Mouse (Mus musculus): Measurements from ENCODE around the gene Pfn3. TPM values are rescaled to one million over a fixed set of nuclear protein-coding genes. Genes with fewer than 3 reads are reported as not detected.

The Pfn3 gene
- total and polyA plus RNA-seq, 2 experiments from 2014 or later: 0.52 to 0.68 TPM

DNA sequence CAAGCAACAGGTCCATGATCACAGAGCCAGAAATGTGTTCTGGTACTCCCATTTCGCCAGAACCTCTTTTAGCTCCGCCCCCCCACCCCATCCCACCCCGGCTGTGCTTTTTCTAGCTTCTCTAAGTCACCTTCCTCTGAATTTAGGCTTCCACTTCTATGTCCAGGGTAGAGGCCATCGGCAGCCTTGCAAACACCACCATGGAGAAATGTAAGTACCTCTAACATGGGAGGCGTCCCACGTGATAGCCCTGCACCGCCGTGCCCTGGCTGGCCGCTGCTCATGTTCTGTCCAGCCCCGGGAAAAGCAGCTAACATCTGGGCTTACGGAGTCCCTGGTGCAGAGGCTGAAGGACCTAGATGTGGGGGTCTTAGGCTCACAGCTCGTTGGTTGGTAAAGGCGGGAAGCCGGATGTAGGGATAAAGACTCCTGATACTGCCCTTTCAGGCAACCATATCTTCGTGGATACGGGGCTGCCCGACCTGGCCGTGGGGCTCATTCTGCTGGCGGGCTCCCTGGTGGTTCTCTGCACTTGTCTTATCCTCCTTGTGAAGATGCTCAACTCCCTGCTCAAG, 6.4 kb downstream of the Pfn3 start:
- 88% methylated on average over 19 of the region's 19 CpGs for WGBS
- Histone ChIP-seq H3K4me3 (ENCODE audit: low read length) (no peak overlapping the region), H3K36me3 (ENCODE audit: insufficient read depth, low read length) (no peaks in the 10 kb centered on the region), H3K9ac (replicated peaks; ENCODE audit: low read length) (no peak overlapping the region), H3K27ac (no peak overlapping the region), H3K27me3 (ENCODE audit: insufficient read depth, low read length) (no peaks in the 10 kb centered on the region), H3K9me3 (ENCODE audit: low read length) (no peaks in the 10 kb centered on the region), H3K4me1 (ENCODE audit: insufficient read depth, low read length) (peaks cover 5% of the 10 kb centered on the region; the same call in 1 of the 2 replicates), H3K4me2 (ENCODE audit: low read depth, low read length) (no peak overlapping the region)
- DNase-seq (ENCODE audit: low spot score): no peak
- no peak for TF ChIP-seq CTCF (IDR thresholded peaks at IDR 0.05; ENCODE audit: low read depth)
- ATAC-seq: no peak

DNA sequence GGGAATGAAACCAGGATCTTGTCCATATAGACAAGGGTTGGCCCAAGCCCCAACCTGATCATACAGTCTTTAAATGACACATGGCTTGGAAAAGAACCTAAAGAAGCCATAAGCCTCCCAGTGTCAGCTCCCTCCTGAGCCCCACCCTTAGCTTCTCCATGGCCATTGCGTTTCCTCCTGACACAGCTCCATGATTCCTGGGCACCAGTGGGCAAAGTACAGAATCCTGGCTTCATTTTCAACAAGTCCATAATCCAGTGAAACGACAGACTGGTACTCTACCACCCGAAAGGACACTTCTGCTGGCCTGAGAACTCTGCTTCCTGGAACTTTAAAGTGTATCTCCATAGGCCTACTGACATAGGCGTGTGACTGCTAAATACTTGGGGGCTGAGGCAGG, 7.7 kb downstream of the Pfn3 start:
- TF ChIP-seq CTCF (IDR thresholded peaks at IDR 0.05; ENCODE audit: low read depth): no peak
- H3K9me3 ChIP-seq (ENCODE audit: low read length): no peaks in the 10 kb centered on the region
- no peak overlapping the region for H3K4me3 ChIP-seq (ENCODE audit: low read length)
- H3K27ac ChIP-seq: no peak overlapping the region
- no peaks in the 10 kb centered on the region for H3K36me3 ChIP-seq (ENCODE audit: insufficient read depth, low read length)
- ATAC-seq: no peak
- 83% methylated on average over 4 of the region's 4 CpGs for WGBS
- DNase-seq (ENCODE audit: low spot score): no peak
- no peak overlapping the region for H3K9ac ChIP-seq (replicated peaks; ENCODE audit: low read length)
- H3K4me2 ChIP-seq (ENCODE audit: low read depth, low read length): no peak overlapping the region
- H3K27me3 ChIP-seq (ENCODE audit: insufficient read depth, low read length): no peaks in the 10 kb centered on the region
- peaks cover 5% of the 10 kb centered on the region; the same call in 1 of the 2 replicates for H3K4me1 ChIP-seq (ENCODE audit: insufficient read depth, low read length)

DNA sequence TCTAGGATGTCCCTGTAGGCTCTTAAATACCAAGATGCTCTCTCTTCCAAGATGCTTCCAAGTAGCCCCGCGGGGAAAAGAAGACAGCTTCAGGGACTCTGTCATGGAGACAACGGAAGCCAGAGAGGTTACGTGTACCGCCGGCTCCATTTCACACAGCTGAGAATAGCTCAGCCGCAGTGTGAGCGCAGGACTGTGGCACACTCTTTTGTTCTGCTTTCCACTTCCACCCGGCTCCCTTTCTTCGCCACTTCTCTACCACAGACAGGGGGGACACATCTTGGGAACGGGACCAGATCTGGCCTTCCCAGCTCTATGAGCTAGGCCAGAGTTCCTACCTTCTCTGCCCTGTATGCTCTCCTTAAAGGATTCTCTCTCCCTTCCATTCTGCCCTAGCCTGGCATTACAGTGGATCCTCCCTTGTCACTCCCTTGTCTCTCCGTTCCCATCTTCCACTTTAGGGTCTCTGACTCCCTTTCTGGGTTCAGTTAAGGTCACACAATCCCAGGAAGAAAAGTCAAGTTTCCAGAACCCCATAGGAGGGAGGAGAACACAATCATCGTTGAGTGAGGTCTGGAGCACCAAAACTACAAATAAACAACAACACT, 9.1 kb downstream of the Pfn3 start:
- DNase-seq (ENCODE audit: low spot score) (no peak), ATAC-seq (peak; percentile 62)
- no peak for TF ChIP-seq CTCF (IDR thresholded peaks at IDR 0.05; ENCODE audit: low read depth)
- Histone ChIP-seq H3K4me2 (ENCODE audit: low read depth, low read length) (peak overlapping the region; percentile 25), H3K36me3 (ENCODE audit: insufficient read depth, low read length) (no peaks in the 10 kb centered on the region), H3K9ac (replicated peaks; ENCODE audit: low read length) (no peak overlapping the region; the same call in 1 of the 2 replicates), H3K27ac (peak overlapping the region; percentile 42; the same call in 1 of the 2 replicates), H3K4me3 (ENCODE audit: low read length) (no peak overlapping the region), H3K4me1 (ENCODE audit: insufficient read depth, low read length) (peaks cover 5% of the 10 kb centered on the region; the same call in 1 of the 2 replicates), H3K27me3 (ENCODE audit: insufficient read depth, low read length) (no peaks in the 10 kb centered on the region), H3K9me3 (ENCODE audit: low read length) (no peaks in the 10 kb centered on the region)
- WGBS: 52% methylated on average over 13 of the region's 13 CpGs

DNA sequence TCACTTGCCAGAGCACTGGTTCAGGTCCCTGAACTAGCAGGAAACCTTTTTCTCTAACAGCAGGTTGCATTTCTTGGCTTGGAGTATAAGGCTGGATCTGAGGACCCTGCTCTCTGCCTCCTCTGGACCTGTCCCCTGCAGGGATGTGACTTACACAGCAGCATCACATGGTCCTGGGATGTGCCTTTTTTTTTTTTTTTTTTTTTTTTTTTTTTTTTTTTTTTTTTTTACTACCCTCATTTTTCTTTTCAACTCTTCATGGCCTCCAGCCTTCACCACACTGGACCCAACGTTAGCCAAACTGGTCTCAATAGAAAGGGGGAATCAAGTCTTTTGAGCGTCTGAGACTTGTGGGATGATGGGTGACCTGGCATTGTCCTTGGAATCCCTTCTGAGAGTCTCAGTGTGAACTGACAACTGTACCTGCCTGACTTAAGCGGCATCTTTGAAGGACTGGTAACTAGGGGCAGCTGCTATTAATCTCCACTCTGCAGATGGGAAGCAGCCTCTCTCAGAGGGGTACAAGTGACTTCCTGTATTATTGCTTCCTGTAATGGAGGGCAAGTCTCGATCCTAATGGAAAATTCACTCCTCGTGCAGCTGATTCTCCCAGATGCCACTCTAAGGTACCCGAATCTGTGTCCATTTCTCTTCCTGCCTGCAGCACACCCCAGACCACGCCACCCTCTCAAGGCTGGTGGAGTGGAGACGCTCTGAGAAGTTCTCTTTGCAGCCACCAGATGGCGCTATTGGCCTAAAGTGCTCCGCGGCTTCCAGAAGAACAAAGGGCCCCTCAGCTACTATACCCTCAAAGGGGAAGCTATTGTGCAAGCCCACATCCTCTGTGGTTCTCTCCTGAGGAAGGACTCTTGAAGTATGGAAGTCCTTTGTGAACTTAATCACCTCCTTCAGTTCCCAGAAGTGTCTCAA, 9.9 kb downstream of the Pfn3 start:
- Histone ChIP-seq H3K4me3 (ENCODE audit: low read length) (no peak overlapping the region), H3K36me3 (ENCODE audit: insufficient read depth, low read length) (no peaks in the 10 kb centered on the region), H3K27me3 (ENCODE audit: insufficient read depth, low read length) (no peaks in the 10 kb centered on the region), H3K27ac (peak overlapping the region; percentile 42; the same call in 1 of the 2 replicates), H3K4me1 (ENCODE audit: insufficient read depth, low read length) (peaks cover 5% of the 10 kb centered on the region; the same call in 1 of the 2 replicates), H3K4me2 (ENCODE audit: low read depth, low read length) (peak overlapping the region; percentile 25), H3K9ac (replicated peaks; ENCODE audit: low read length) (no peak overlapping the region), H3K9me3 (ENCODE audit: low read length) (no peaks in the 10 kb centered on the region)
- peak; percentile 97 for TF ChIP-seq CTCF (IDR thresholded peaks at IDR 0.05; ENCODE audit: low read depth)
- WGBS: 11% methylated on average over 11 of the region's 11 CpGs
- peak; percentile 93 for DNase-seq (ENCODE audit: low spot score)
- peak; percentile 89 for ATAC-seq

DNA sequence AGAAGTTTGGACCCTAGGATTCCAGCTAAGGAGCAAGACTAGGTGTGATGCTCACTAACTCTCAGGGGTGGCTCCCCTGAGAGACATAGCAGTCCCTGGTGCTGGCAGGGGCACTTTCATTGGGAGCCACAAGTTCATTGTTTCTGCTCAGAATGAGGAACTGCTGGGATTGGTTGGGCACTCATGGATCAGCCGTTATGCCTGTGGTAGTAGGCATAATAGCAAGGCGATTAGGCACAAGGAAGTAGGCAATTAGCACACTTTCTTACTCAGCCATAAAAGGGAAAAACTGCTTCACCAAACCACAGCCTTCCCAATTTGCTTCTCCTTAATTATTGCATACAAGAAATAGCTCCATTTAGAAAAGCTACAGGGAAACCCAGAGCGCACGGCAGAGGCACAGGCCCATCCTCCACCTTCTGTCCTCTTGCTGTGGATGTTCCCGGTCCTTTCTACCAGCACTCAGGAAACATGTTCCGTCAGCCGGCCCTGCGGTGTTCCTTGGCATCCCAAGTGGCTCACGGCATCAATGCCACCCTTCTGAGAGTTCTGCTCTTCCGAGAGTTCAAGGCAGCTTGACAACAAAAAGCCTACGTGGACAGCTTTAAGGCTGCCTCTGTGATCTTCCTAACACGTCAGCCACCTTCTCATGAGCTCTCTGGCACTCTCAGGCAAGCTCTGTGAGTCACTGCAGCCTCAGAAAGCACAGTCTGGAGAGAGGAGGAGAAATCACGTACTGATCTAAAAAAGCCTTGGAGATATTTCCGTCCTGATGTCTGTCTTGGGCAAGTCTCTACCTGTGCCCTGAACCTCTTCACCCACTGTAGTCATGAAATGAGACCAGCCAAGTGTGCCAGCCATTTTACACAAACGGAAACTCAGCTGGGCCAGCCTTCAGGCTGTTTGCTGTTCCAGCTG, 10.8 kb downstream of the Pfn3 start:
- Histone ChIP-seq H3K36me3 (ENCODE audit: insufficient read depth, low read length) (no peaks in the 10 kb centered on the region), H3K4me2 (ENCODE audit: low read depth, low read length) (no peak overlapping the region), H3K9me3 (ENCODE audit: low read length) (no peaks in the 10 kb centered on the region), H3K9ac (replicated peaks; ENCODE audit: low read length) (no peak overlapping the region), H3K4me3 (ENCODE audit: low read length) (no peak overlapping the region), H3K4me1 (ENCODE audit: insufficient read depth, low read length) (peaks cover 5% of the 10 kb centered on the region; the same call in 1 of the 2 replicates), H3K27ac (no peak overlapping the region), H3K27me3 (ENCODE audit: insufficient read depth, low read length) (no peaks in the 10 kb centered on the region)
- TF ChIP-seq CTCF (IDR thresholded peaks at IDR 0.05; ENCODE audit: low read depth): no peak
- 63% methylated on average over 15 of the region's 15 CpGs for WGBS
- DNase-seq (ENCODE audit: low spot score) (no peak), ATAC-seq (no peak)

DNA sequence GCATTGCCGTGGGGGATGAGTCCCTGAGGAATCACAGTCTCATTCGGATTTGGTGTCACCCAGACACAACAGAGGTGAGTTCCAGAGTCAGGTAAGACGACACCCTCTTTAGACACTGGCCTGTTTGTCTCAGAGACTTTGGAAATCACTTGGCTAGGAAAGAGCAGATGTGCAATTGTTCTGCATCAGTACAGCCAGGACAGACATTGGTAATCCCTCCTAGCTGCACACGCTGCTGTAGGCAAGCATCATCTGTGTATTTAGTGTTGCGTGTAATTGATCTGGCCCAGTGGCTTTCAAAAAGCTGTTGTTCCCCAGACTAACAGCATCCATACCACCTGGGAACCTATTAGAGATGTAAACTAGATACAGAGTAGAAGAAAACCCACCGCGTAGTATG, 11.8 kb downstream of the Pfn3 start:
- no peak for TF ChIP-seq CTCF (IDR thresholded peaks at IDR 0.05; ENCODE audit: low read depth)
- no peak overlapping the region for H3K27ac ChIP-seq
- H3K36me3 ChIP-seq (ENCODE audit: insufficient read depth, low read length): no peaks in the 10 kb centered on the region
- 52% methylated on average over 7 of the region's 7 CpGs for WGBS
- no peak overlapping the region for H3K4me3 ChIP-seq (ENCODE audit: low read length)
- H3K4me1 ChIP-seq (ENCODE audit: insufficient read depth, low read length): peaks cover 5% of the 10 kb centered on the region; the same call in 1 of the 2 replicates
- H3K27me3 ChIP-seq (ENCODE audit: insufficient read depth, low read length): no peaks in the 10 kb centered on the region
- no peaks in the 10 kb centered on the region for H3K9me3 ChIP-seq (ENCODE audit: low read length)
- no peak overlapping the region for H3K9ac ChIP-seq (replicated peaks; ENCODE audit: low read length)
- ATAC-seq: peak; percentile 13; the same call in 1 of the 2 replicates
- DNase-seq (ENCODE audit: low spot score): peak; percentile 32
- no peak overlapping the region for H3K4me2 ChIP-seq (ENCODE audit: low read depth, low read length)
